Comparison of ENCODE assay signal across 18 mouse cellular contexts in the genomic region with DNA sequence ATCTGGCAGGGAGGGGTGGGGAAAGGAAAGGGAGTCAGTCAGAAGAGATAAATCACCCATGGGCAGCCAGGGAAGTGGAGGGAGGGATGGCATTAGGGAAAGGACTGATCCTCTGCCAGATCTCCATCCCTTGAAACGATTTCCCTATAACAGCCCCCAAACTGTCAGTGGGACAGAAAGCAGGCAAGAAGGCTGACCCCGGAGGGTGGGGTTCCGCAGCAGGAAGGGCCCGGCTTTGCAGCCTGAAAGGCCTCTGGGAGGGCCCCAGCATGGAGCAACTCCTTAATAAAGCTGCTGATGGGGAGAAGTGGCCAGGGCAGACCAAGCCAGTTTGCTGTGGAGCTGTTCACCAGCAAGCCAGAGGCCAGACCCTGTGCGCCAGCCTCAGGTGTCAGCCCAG.
DNase-seq lines count a peak whose midpoint lies in the region; ATAC-seq and TF ChIP-seq lines count a peak whose summit lies in the region.
"Had no signal": no experiment of that assay in that cellular context is flagged by ENCODE, and none has a peak within 500 bp of the region (broad histone marks: within the 10 kb centered on the region; RNA-seq: fewer than 3 reads in every experiment).

No protein-coding gene starts in this region.

- no peak overlapping the region for H3K4me3 ChIP-seq in heart, embryonic 12.5 days
- H3K4me3 ChIP-seq in lung, embryonic 14.5 days (ENCODE audit: low read depth, low read length): no peak overlapping the region
- H3K4me3 ChIP-seq in limb, embryonic 12.5 days (replicated peaks): no peak overlapping the region
- H3K4me3 ChIP-seq: embryonic facial prominence, embryonic 15.5 days; forebrain, embryonic 12.5 days; hindbrain, embryonic 13.5 days; myocyte had no signal

- H3K36me3 ChIP-seq in heart, embryonic 12.5 days: peaks cover 69% of the 10 kb centered on the region
- H3K36me3 ChIP-seq in lung, embryonic 14.5 days (ENCODE audit: insufficient read depth): peaks cover 62% of the 10 kb centered on the region
- H3K36me3 ChIP-seq in limb, embryonic 12.5 days: peaks cover 59% of the 10 kb centered on the region
- H3K36me3 ChIP-seq: forebrain, embryonic 12.5 days; hindbrain, embryonic 13.5 days had no signal

- no peaks in the 10 kb centered on the region for H3K9me3 ChIP-seq in heart, embryonic 12.5 days (replicated peaks)
- no peaks in the 10 kb centered on the region for H3K9me3 ChIP-seq in lung, embryonic 14.5 days (ENCODE audit: low read depth, low read length)
- H3K9me3 ChIP-seq in limb, embryonic 12.5 days: no peaks in the 10 kb centered on the region
- H3K9me3 ChIP-seq: embryonic facial prominence, embryonic 15.5 days; forebrain, embryonic 12.5 days; hindbrain, embryonic 13.5 days had no signal

- H3K27ac ChIP-seq in heart, embryonic 12.5 days (ENCODE audit: poor library complexity, severe bottlenecking): peak overlapping the region; percentile 69
- H3K27ac ChIP-seq in lung, embryonic 14.5 days (ENCODE audit: low read depth): peak overlapping the region; percentile 1; the same call in 1 of the 2 replicates
- H3K27ac ChIP-seq in limb, embryonic 12.5 days: 0 out of 2 replicates have a peak overlapping the region, but pooled peaks have one; percentile 24
- H3K27ac ChIP-seq: embryonic facial prominence, embryonic 15.5 days; forebrain, embryonic 12.5 days; hindbrain, embryonic 13.5 days had no signal

- peaks cover 85% of the 10 kb centered on the region for H3K4me1 ChIP-seq in heart, embryonic 12.5 days (replicated peaks)
- H3K4me1 ChIP-seq in lung, embryonic 14.5 days (ENCODE audit: insufficient read depth): peaks cover 19% of the 10 kb centered on the region
- peaks cover 39% of the 10 kb centered on the region for H3K4me1 ChIP-seq in limb, embryonic 12.5 days (replicated peaks)

- peak; percentile 60 for ATAC-seq in heart, embryonic 12.5 days (ENCODE audit: insufficient number of reproducible peaks, low FRiP score)
- ATAC-seq in lung, embryonic 14.5 days (ENCODE audit: insufficient read depth): no peak
- no peak for ATAC-seq in limb, embryonic 12.5 days (ENCODE audit: insufficient number of reproducible peaks, insufficient read depth, low FRiP score, low TSS enrichment, low read depth)

- H3K9ac ChIP-seq in heart, embryonic 12.5 days: peak overlapping the region; percentile 25; the same call in 1 of the 2 replicates
- no peak overlapping the region for H3K9ac ChIP-seq in lung, embryonic 14.5 days
- H3K9ac ChIP-seq in limb, embryonic 12.5 days (replicated peaks): no peak overlapping the region
- H3K9ac ChIP-seq: embryonic facial prominence, embryonic 15.5 days; forebrain, embryonic 12.5 days; hindbrain, embryonic 13.5 days had no signal

- DNase-seq in heart, adult 8-10 months (ENCODE audit: low spot score): no peak
- DNase-seq in lung, embryonic 14.5 days: no peak
- DNase-seq in lung, postnatal 36 days: no peak
- DNase-seq in left cerebral cortex, postnatal 14 days (ENCODE audit: low spot score in 2 of 2): no peak
- DNase-seq in right cerebral cortex, adult 18-20 months: no peak
- DNase-seq: cerebellum, adult 9-11 months; gastrocnemius, postnatal 36 days; kidney, adult 18-20 months; lung, adult 2 months; midbrain, embryonic 14.5 days; retina, postnatal 1 day; thymus, adult 2 months had no signal

- no peaks in the 10 kb centered on the region for H3K27me3 ChIP-seq in heart, embryonic 12.5 days (replicated peaks)
- no peaks in the 10 kb centered on the region for H3K27me3 ChIP-seq in lung, embryonic 14.5 days (ENCODE audit: insufficient read depth, low read length)
- no peaks in the 10 kb centered on the region for H3K27me3 ChIP-seq in limb, embryonic 12.5 days
- H3K27me3 ChIP-seq: embryonic facial prominence, embryonic 15.5 days; forebrain, embryonic 12.5 days had no signal

- H3K4me2 ChIP-seq in heart, embryonic 12.5 days: no peak overlapping the region
- H3K4me2 ChIP-seq in lung, embryonic 14.5 days: no peak overlapping the region
- no peak overlapping the region for H3K4me2 ChIP-seq in limb, embryonic 12.5 days
- H3K4me2 ChIP-seq: embryonic facial prominence, embryonic 15.5 days; forebrain, embryonic 12.5 days; hindbrain, embryonic 13.5 days had no signal

- intact Hi-C loops in left cerebral cortex, postnatal 14 days (cut with DNase I): no loop called here

- 47% methylated on average over 5 of the region's 5 CpGs for whole genome bisulfite sequencing in heart, embryonic 12.5 days
- WGBS in lung, embryonic 14.5 days: 50% methylated on average over 5 of the region's 5 CpGs
- WGBS in limb, embryonic 12.5 days: 37% methylated on average over 5 of the region's 5 CpGs

- TF ChIP-seq CTCF in lung, embryonic 14.5 days (IDR thresholded peaks at IDR 0.05; ENCODE audit: low read depth): no peak

Comparison
In these comparisons a context has a peak if more than half of its experiments do, and no peak if none do; other contexts are left out.
1. H3K27ac ChIP-seq: peak in every context shown above with its lines; median percentile 69 in heart, embryonic 12.5 days; 24 in limb, embryonic 12.5 days; 1 in lung, embryonic 14.5 days.